Mouse (Mus musculus) urinary bladder, adult 18-20 months (tissue): ENCODE results near the gene Sec16a.

Source experiments
- DNase-seq, 2 experiments: peaks; one replicate each; pipeline ENCODE4 v3.0.0; 2022; ENCODE audit warnings: low spot score in 2 of 2, mixed read lengths in 2 of 2

Gene Sec16a

GRCm38 (mm10) chr2:26441261-26441660 lies 3.8 kb downstream of the Sec16a start:
- no peak for DNase-seq

- DNase-seq, result no peak
Measured at GRCm38 (mm10) chr2:26439671-26440070, 5.3 kb downstream of the Sec16a start.

DNA sequence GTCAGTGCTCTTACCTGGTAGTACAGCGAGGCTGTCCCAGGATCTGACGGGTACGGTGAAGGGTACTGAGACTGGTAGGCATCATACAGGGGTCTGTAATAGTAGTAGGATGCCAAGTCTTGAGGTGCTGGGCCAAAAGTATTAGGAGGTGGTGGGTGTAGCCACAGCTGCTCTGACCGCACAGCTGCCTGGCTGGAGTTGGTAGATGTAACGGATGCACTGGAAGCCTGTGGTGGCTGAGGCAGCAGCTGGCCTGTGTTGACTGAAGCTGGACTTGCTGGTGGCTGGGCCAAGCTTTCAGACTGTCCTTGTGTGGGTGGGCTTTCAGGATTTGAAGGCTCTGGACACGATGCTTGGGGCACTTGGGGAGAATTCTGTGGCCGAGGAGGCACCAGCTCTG lies 6.6 kb downstream of the Sec16a start:
- no peak for DNase-seq

- DNase-seq, result no peak
Measured at GRCm38 (mm10) chr2:26437221-26437620, 7.8 kb downstream of the Sec16a start.

DNA sequence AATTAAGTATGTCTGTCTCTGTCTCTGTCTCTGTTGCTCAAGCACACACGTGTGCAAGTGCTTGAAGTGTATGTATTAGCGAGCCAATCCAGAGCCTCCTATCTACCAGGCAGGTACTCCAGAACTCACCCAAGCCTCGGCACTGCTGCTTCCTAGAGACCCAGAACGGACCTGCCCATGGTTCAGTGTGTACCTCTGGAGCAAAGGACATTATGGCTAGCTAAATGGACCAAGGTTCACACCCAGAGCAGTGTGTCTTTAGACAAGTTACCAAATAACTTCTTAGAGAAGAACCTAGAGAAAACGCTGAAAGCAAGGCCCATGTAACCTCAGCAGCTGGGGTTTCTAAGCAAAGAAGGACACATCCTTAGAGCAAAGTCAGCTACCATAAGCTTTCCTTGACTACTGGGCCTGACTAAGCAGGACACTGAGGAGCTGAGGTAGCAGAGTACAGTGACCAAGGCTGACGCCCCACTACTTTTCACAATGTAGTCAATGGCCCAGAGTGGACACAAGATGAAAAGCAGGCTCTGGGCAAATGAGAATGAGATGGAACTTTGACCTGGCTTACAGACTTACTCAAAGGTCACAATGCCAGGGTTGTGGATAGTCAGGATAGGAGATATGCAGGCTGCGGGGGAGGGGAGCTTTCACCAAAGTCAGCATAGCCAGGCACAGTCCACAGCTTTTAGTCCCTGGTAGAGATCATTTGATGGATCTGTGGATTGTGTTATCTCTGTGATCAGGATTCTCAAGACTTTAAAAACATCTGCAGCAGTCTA lies 10.0 kb downstream of the Sec16a start:
- DNase-seq, result no peak

DNA sequence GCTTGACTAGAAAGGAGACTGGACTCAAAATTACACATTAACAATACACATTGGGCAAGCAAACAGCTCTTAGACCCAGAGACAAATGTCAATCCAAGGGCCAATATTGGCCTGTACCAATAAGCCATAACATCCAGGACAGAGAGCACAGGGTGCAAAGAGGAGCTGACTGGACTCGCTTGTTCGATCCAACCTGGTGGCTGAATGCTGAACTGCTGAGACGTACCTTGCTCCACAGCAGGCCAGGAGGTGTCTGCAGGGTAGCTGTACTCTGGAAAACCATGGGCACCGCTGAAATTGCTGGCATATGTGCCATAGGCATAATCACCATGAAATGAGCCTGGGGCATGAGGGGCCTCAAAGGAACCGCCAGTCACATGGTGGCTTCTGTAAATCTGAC lies 15.2 kb downstream of the Sec16a start:
- no peak for DNase-seq

DNA sequence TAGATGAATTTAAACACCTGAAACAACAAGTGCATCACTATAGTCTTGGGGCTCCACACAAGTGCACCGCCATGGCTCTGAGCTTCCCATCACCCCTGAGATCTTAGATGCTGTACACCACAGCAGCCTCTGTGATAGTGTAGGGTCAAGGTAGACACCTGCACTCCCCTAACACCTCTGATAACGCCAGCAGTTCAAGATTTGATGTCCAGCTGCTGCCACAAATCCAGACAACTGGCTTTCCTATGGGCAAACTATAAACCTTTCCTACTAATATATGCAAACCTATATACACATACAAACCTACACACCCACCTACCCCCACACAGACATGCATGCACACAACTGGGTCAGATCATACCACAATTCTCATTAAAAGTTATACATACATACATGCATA lies 20.5 kb downstream of the Sec16a start:
- DNase-seq, result no peak

DNA sequence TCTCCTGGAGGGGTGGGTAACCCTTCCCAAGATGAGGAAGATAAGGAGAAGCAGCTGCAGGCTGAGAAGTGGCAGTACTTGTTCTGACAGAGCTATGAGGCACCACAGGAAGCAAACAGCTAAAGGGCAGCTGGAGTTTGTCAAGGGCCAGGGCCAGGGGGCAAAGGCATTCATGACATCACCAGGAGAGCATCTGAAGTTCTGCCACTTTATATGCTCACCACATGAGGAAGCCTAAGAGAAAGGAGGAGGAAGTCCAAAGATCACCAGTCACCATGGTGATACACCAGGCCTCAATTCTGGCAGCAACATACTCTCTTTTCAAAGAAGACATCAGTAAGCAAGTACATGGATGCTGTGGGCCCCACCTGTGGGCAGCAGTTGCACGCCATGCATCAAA lies 21.9 kb downstream of the Sec16a start:
- DNase-seq, result no peak

- DNase-seq, result no peak
Measured at GRCm38 (mm10) chr2:26421969-26422368, 23.0 kb downstream of the Sec16a start.

GRCm38 (mm10) chr2:26418120-26418519 lies 26.9 kb downstream of the Sec16a start:
- DNase-seq, result no peak

GRCm38 (mm10) chr2:26417066-26417465 lies 27.9 kb downstream of the Sec16a start:
- no peak for DNase-seq

GRCm38 (mm10) chr2:26410931-26411411 lies 34.0 kb downstream of the Sec16a start:
- DNase-seq, result no peak

- DNase-seq, result no peak
Measured at GRCm38 (mm10) chr2:26410091-26410490, 34.9 kb downstream of the Sec16a start.

- no peak for DNase-seq
Measured at GRCm38 (mm10) chr2:26409362-26409761, 35.7 kb downstream of the Sec16a start.

DNA sequence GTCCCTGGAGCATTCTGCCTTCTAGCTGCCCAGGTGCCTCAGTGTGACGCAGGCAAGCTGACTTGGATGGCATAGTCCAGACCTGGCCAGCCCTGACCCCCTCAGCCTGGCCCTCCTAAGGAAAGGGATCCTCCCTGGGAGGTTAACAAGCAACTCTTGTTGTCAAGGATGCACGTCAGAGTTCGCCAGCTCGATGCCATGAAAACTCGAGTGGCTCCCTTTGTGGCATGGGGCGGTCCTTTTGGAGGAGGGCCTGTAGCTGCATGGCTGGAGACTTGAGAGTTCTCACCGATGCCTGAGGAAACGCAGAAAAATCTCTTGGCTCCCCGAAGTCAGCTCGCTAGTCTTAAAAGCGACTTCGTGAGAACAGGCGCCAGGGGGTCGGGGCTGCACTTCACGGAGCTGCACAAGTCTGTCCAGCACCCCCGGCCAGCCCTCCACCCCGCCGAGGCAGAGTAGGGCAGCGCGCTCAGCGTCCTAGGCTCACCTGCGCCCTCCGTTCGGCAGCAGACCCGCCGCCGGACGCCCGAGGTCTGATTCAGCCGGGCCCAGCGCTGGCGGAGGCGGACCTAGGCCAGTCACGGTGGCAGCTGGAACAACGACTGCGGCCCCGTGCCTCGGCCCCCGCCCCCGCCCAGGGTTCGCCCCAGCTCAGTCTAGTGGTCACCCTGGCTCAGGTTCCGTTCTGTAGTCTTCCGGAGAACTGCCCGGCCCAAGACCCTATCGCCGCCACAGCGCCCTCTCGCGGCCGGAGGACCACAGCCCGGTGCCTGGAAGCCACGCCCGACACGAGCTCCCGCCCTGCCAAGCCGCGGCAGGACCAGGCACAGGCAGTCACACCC lies 36.3 kb downstream of the Sec16a start, which contains the start of gene Inpp5e:
Gene Inpp5e, minus strand, starts transcription at position 689 of the 842 bp plus-strand sequence.
- peak; percentile 97 to 99 for DNase-seq

- DNase-seq, result no peak
Measured at GRCm38 (mm10) chr2:26403306-26403705, 41.7 kb downstream of the Sec16a start.

DNA sequence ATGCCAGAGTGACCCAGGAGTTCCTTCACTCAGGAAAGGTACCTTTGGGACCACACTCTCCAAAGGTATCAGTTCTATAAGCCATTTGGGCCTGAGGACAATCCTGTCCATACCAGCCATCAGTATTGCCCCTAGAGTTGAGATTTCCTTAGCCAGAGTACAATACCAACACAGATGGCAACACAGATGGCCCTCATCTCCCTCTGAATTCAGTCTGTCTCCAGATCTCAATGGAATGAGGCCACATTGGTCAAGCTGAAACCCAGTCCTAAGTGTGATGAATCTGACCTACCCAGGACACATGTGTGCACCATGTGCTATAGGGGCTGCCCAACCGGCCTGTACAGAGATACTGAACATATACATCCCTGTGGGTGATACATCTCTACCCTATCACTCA lies 42.8 kb downstream of the Sec16a start:
- DNase-seq, result no peak

DNA sequence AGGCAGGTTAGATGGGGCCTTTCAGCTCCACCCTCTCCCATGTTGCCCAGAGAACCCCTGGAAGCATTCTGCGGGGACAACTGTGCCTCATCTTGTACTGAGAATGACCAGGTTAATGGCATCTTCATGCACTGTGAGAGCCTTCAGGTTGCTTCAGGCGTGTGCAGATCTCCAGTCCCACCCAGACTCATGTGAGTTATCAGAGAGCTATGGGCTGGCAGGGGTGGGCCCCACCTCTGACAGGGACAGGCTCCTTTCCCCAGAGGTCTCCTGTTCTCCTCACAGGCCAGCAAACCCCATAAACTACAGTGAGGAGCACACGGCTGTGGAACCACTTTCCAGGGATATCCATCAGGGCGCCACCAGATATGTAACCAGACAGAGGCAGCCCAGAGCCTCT lies 44.0 kb downstream of the Sec16a start:
- DNase-seq, result no peak

DNA sequence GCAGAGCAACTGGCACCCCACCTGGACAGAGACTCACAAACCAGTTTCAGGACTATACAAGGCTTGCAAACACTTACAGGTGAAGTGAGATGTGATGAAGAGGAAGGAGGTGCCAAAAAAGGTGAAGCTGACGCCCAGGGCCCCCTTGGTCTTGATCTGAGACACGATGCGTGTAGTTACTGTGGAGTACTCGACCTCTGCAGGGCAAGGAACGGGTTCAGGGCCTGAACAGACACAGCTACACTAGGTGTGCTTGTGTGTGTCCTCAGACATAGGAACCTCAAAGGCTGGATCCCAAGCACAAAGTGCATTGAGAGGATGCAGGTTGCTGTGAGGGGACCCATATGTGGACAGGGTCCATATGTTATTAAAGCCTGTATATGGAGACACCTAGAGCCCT lies 44.7 kb downstream of the Sec16a start:
- DNase-seq, result no peak

GRCm38 (mm10) chr2:26399647-26400046 lies 45.4 kb downstream of the Sec16a start:
- DNase-seq, result no peak

GRCm38 (mm10) chr2:26398978-26399377 lies 46.0 kb downstream of the Sec16a start:
- DNase-seq, result no peak

- DNase-seq, result no peak
Measured at GRCm38 (mm10) chr2:26391617-26392016, 53.4 kb downstream of the Sec16a start.

DNA sequence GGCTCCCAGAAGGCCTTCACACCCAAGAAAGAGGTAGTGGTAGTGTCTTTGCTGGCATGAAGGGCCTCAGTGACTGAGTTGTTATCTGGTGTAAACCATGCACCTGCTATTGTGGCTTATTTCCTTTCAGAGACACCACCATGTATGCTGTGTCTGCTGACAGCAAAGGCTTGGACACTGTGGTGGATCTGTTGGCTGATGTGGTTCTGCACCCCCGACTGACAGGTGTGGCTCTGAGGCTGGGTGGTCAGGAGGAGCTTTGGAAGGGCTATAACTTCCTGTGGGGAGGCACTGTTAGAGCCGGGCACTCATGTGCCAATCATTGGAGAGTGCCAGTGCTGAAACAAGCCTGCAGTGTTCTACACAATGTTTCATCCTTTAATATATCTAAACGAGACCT lies 54.1 kb downstream of the Sec16a start:
- DNase-seq, result no peak
